Mouse (Mus musculus): ENCODE results near the gene Ror1.

Ror1 gene

GRCm38 (mm10) chr4:100095685-100096595 lies at the start of gene Ror1:
Gene Ror1 (plus strand): TSS chr4:100095791.
- peak; percentile 92 to 94 for DNase-seq

- DNase-seq, result no peak
Observed at GRCm38 (mm10) chr4:100047066-100047465, 48.5 kb upstream of the Ror1 start.

- DNase-seq, result peak in 1 of 2 experiments; percentile 39
Observed at GRCm38 (mm10) chr4:100048351-100048950, 47.1 kb upstream of the Ror1 start.

- no peak for DNase-seq
Observed at GRCm38 (mm10) chr4:100051767-100052166, 43.8 kb upstream of the Ror1 start.

- DNase-seq, result no peak
Observed at GRCm38 (mm10) chr4:100052258-100052657, 43.3 kb upstream of the Ror1 start.

GRCm38 (mm10) chr4:100056046-100056445 lies 39.5 kb upstream of the Ror1 start:
- DNase-seq, result no peak

- no peak for DNase-seq
Observed at GRCm38 (mm10) chr4:100056446-100056845, 39.1 kb upstream of the Ror1 start.

- no peak for DNase-seq
Observed at GRCm38 (mm10) chr4:100057381-100057780, 38.2 kb upstream of the Ror1 start.

GRCm38 (mm10) chr4:100058631-100059030 lies 37.0 kb upstream of the Ror1 start:
- no peak for DNase-seq

GRCm38 (mm10) chr4:100059811-100060210 lies 35.8 kb upstream of the Ror1 start:
- DNase-seq, result no peak

- peak in 1 of 2 experiments; percentile 44 for DNase-seq
Observed at GRCm38 (mm10) chr4:100061396-100062066, 34.1 kb upstream of the Ror1 start.

- DNase-seq, result no peak
Observed at GRCm38 (mm10) chr4:100065686-100066085, 29.9 kb upstream of the Ror1 start.

- DNase-seq, result no peak
Observed at GRCm38 (mm10) chr4:100070101-100070500, 25.5 kb upstream of the Ror1 start.

- peak in 1 of 2 experiments; percentile 40 for DNase-seq
Observed at GRCm38 (mm10) chr4:100096596-100097181, 1.1 kb downstream of the Ror1 start.

- no peak for DNase-seq
Observed at GRCm38 (mm10) chr4:100097364-100097979, 1.9 kb downstream of the Ror1 start.

GRCm38 (mm10) chr4:100101066-100101820 lies 5.7 kb downstream of the Ror1 start:
- DNase-seq, result peak in 1 of 2 experiments; percentile 29

- DNase-seq, result peak; percentile 32 to 57
Observed at GRCm38 (mm10) chr4:100101844-100102243, 6.3 kb downstream of the Ror1 start.

- no peak for DNase-seq
Observed at GRCm38 (mm10) chr4:100104241-100104640, 8.7 kb downstream of the Ror1 start.

GRCm38 (mm10) chr4:100107593-100107992 lies 12.0 kb downstream of the Ror1 start:
- no peak for DNase-seq

GRCm38 (mm10) chr4:100108551-100108950 lies 13.0 kb downstream of the Ror1 start:
- no peak for DNase-seq

GRCm38 (mm10) chr4:100114148-100114547 lies 18.6 kb downstream of the Ror1 start:
- no peak for DNase-seq

- no peak for DNase-seq
Observed at GRCm38 (mm10) chr4:100116366-100116765, 20.8 kb downstream of the Ror1 start.
